Mouse (Mus musculus) thymus, postnatal 10 days (tissue): ENCODE results near the gene Nek2.

Experiments used
- DNase-seq, 2 experiments: peaks; one replicate each; pipeline ENCODE4 v3.0.0; 2021; ENCODE audit warnings: low spot score in 2 of 2

Nek2 gene

DNA sequence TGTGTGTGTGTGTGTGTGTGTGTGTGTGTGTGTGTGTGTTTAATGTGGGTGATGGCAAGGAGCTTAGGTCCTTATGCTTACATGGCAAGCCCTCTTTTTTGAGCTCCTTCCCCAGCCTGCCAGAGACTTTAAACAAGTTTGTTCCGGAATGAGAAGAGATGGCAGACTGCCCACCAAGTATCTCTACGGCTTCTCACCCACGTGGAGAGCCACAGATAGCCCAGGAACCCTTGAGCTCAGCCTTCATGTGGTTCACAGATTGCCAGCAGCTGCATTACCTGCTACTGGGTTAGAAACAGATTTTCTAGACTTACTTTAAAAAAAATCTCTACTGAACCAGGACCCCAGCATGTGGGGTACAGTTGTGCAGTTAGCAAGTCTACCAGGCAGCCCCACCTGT lies 38.6 kb downstream of the Nek2 start:
- no peak for DNase-seq

- DNase-seq, result no peak
Measured at GRCm38 (mm10) chr1:191861247-191861646, 40.0 kb downstream of the Nek2 start.

GRCm38 (mm10) chr1:191863833-191864550 lies 42.7 kb downstream of the Nek2 start:
- DNase-seq, result no peak

GRCm38 (mm10) chr1:191864551-191865027 lies 43.3 kb downstream of the Nek2 start:
- DNase-seq, result no peak

GRCm38 (mm10) chr1:191872076-191872710 lies 50.9 kb downstream of the Nek2 start:
- no peak for DNase-seq

DNA sequence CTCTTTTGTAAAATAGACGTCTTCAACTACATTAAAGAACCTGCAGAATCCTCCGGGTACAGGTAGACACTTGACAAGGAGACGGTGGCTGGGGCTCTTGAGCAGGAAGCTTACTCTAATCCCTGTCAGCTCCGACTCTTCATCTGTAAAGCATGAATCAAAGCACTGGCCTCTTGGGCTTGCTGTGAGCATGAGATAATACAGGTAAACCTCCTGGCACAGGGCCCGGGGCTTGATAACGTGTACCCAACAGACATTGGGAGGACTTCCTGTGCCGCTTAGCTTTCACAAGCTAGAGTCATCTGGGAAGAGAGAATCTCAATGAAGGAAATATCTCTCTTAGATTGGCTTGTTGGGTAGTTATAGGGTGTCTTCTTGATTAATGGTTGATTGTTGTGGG lies 53.8 kb downstream of the Nek2 start:
- no peak for DNase-seq

DNA sequence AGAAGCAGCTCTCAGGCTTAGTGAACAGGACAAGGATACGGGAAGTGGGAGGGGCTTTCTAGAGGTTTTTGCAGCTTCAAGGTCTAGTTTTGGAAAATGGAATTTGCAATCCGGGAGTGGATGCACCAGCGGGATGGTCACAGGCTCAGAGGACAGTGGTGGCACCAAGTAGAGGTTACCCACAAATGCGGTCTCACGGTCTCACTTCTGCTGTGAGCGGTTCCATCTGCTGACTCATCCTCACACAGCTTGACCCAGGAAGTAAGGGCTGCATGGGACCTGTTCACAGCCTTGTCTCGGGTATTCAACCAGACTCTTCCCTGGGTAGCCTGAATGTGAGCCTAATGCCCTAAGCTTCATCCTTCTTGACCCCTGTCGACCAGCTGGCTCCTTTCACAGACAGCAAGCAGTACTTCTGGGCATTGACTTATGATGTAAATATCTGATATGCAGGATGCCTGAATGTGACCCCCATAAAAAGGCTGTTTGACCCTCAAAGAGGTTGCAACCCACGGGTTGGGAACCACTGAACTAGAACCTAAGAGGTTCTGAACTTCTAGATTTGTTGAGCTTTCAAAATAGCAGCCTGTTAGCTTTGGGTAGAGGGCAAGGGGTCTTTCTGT lies 54.5 kb downstream of the Nek2 start:
- DNase-seq, result no peak

GRCm38 (mm10) chr1:191877681-191878080 lies 56.4 kb downstream of the Nek2 start:
- no peak for DNase-seq

GRCm38 (mm10) chr1:191878518-191878921 lies 57.3 kb downstream of the Nek2 start:
- DNase-seq, result no peak

DNA sequence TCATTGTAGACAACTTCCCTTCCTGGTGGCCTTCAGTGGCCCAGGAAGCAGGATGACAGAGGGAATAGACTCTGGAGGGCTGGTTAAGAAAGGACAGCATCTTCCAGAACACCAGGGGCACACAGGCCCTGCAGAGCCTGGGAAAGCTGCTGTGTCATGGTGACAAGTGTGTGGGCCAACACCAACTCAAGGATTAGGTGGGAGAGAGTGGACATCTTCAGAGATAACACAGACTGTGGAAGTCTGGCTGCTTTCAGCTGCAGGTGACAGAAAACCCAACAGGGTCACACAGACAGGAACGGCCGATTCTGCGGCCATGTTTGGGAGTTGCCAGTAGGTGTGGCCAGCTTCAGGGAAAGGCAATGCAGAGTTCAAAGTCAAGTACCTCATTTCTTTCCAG lies 59.0 kb downstream of the Nek2 start:
- DNase-seq, result no peak

GRCm38 (mm10) chr1:191880921-191881609 lies 59.8 kb downstream of the Nek2 start:
- DNase-seq, result no peak

GRCm38 (mm10) chr1:191881663-191882062 lies 60.4 kb downstream of the Nek2 start:
- no peak for DNase-seq
